Mouse (Mus musculus) E14TG2a.4 (cell line): ENCODE results near the gene Poldip3.

Experiments
- CTCF ChIP-seq: conservative IDR thresholded peaks from 2 replicates; pipeline ENCODE4 v1.5.1; 2014; ENCODE audit warnings: low read length
- NANOG ChIP-seq: IDR thresholded peaks from 2 replicates; pipeline ENCODE4 v1.6.1; 2014; ENCODE audit warnings: borderline replicate concordance, low read length, mixed read lengths
- POU5F1 ChIP-seq: IDR thresholded peaks from 2 replicates; pipeline ENCODE4 v1.6.1; 2014; ENCODE audit warnings: low read length, borderline replicate concordance

DNA sequence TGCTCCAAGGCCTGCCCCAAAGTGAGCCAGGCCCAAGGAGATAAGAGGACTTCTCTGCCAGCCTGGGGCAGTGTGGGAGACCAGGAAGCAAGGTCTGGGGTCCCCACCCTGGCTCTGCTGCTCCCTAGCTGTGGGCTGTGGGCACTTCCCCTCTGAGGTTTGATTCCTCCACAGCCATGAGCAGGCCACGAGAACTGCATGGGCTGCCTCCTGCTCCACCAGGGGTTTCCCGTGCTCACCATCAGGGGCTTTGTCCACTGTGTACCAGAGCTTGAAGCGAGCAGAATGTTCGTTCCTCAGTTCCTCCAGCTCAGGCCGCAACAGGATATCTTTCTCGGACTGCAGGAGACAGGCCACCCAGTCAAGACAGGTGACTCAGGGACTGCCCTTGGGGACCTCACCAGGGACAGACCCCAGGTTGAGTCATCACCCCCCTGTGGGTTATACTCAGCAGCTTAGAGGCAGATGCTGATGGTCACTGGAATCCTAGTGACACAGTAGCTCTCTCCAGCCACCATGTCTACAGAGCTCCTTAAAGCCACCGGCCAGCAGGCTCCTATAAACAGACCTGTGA is 9.5 kb upstream of the Poldip3 start:
- TF ChIP-seq CTCF (no peak), POU5F1 (no peak), NANOG (no peak)
